9 mouse cellular contexts compared by ENCODE assay signal in the genomic region with DNA sequence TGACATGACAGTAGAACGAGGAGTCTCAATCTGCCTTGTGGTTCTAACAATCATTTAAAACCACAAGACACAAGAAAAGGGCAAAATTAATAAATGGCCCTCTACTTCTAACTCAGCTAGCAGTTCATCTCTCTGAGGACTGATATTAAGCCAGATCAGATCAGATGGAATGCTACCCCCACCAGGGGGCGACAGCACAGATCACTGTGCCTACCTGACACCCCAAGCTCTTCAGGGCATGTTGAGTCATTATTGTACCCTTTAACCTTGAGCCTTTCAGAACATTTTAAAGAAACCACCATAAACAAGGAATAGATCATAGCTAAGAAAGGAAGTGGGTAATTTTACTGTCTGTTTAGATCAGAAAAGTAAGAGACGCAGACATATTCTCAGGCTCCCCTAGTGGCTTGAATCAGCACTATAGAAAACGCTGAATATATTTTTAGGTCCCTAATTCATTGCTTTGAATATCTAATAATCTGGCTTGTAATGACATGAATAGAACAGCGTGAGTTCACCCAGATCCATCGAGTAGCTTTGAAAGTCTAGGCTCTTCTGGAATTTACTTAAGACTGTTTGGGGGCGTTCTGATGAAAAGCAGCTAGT.
A peak's percentile ranks its signal among the peaks of the same experiment; 100 is the strongest.
DNase-seq lines count a peak whose midpoint lies in the region; ATAC-seq and TF ChIP-seq lines count a peak whose summit lies in the region.
"Had no signal": no experiment of that assay in that cellular context is flagged by ENCODE, and none has a peak within 500 bp of the region (broad histone marks: within the 10 kb centered on the region; RNA-seq: fewer than 3 reads in every experiment).

No protein-coding gene starts in this region.

- H3K4me3 ChIP-seq in testis, adult 2 months (ENCODE audit: control insufficient read depth, low read depth, low read length) = no peak overlapping the region
- H3K4me3 ChIP-seq in liver, postnatal 0 days (ENCODE audit: low read depth, low read length) = no peak overlapping the region
- no peak overlapping the region for H3K4me3 ChIP-seq in stomach, postnatal 0 days (ENCODE audit: low read depth, low read length)
- H3K4me3 ChIP-seq: neural tube, embryonic 13.5 days had no signal

- WGBS in liver, postnatal 0 days (ENCODE audit: insufficient replicate concordance) = 77% methylated on average over 7 of the region's 7 CpGs
- WGBS in stomach, postnatal 0 days = 80% methylated on average over 7 of the region's 7 CpGs

- H3K4me2 ChIP-seq in liver, postnatal 0 days (ENCODE audit: low read depth, low read length) = no peak overlapping the region
- no peak overlapping the region for H3K4me2 ChIP-seq in stomach, postnatal 0 days (replicated peaks; ENCODE audit: low read depth)
- H3K4me2 ChIP-seq: neural tube, embryonic 13.5 days had no signal

- no peak for TF ChIP-seq POLR2A in testis, adult 2 months (IDR thresholded peaks at IDR 0.05; ENCODE audit: control insufficient read depth, low read depth, low read length)

- ATAC-seq in liver, postnatal 0 days = no peak
- no peak for ATAC-seq in stomach, postnatal 0 days (ENCODE audit: low FRiP score, low TSS enrichment)

- H3K9ac ChIP-seq in liver, postnatal 0 days (replicated peaks) = no peak overlapping the region
- no peak overlapping the region for H3K9ac ChIP-seq in stomach, postnatal 0 days (ENCODE audit: low read length)
- H3K9ac ChIP-seq: neural tube, embryonic 13.5 days had no signal

- DNase-seq in gastrocnemius, postnatal 10 days = peak; percentile 38
- DNase-seq in gastrocnemius, postnatal 14 days = no peak
- DNase-seq in testis, postnatal 14 days (ENCODE audit: low spot score) = no peak
- peak; percentile 15 for DNase-seq in cerebellum, adult 9-11 months
- peak; percentile 51 for DNase-seq in liver, postnatal 0 days
- DNase-seq in stomach, postnatal 0 days (ENCODE audit: low spot score) = peak; percentile 22
- DNase-seq in urinary bladder, postnatal 10 days (ENCODE audit: low spot score) = no peak

- no peaks in the 10 kb centered on the region for H3K27me3 ChIP-seq in testis, adult 2 months (ENCODE audit: control insufficient read depth, insufficient read depth, low read length)
- H3K27me3 ChIP-seq in liver, postnatal 0 days (ENCODE audit: insufficient read depth, low read length) = no peaks in the 10 kb centered on the region
- no peaks in the 10 kb centered on the region for H3K27me3 ChIP-seq in stomach, postnatal 0 days (ENCODE audit: control insufficient read depth, insufficient read depth, low read length)
- H3K27me3 ChIP-seq: neural tube, embryonic 13.5 days had no signal

- no peaks in the 10 kb centered on the region for H3K36me3 ChIP-seq in testis, adult 2 months (ENCODE audit: control insufficient read depth, insufficient read depth, low read length)
- peaks cover 13% of the 10 kb centered on the region for H3K36me3 ChIP-seq in liver, postnatal 0 days (replicated peaks; ENCODE audit: insufficient read depth, low read length)
- H3K36me3 ChIP-seq in stomach, postnatal 0 days (ENCODE audit: control insufficient read depth, insufficient read depth, low read length) = peaks cover 12% of the 10 kb centered on the region

- no peaks in the 10 kb centered on the region for H3K4me1 ChIP-seq in testis, adult 2 months (ENCODE audit: control insufficient read depth, insufficient read depth, low read length)
- no peaks in the 10 kb centered on the region for H3K4me1 ChIP-seq in liver, postnatal 0 days (ENCODE audit: insufficient read depth)
- no peaks in the 10 kb centered on the region for H3K4me1 ChIP-seq in stomach, postnatal 0 days (replicated peaks; ENCODE audit: control insufficient read depth, insufficient read depth)

- TF ChIP-seq CTCF in testis, adult 2 months (IDR thresholded peaks at IDR 0.05; ENCODE audit: control insufficient read depth, insufficient read depth, insufficient replicate concordance, low read depth, low read length) = peak; percentile 33; the same call in 1 of the 2 replicates
- peak; percentile 66 for TF ChIP-seq CTCF in liver, postnatal 0 days (IDR thresholded peaks at IDR 0.05; ENCODE audit: low read depth)
- peak; percentile 70 for TF ChIP-seq CTCF in stomach, postnatal 0 days (IDR thresholded peaks at IDR 0.05; ENCODE audit: low read depth)

- H3K9me3 ChIP-seq in liver, postnatal 0 days (ENCODE audit: low read length) = no peaks in the 10 kb centered on the region
- H3K9me3 ChIP-seq in stomach, postnatal 0 days (ENCODE audit: control insufficient read depth, low read length) = no peaks in the 10 kb centered on the region
- H3K9me3 ChIP-seq: neural tube, embryonic 13.5 days had no signal

- no peak for TF ChIP-seq EP300 in liver, postnatal 0 days (IDR thresholded peaks at IDR 0.05; ENCODE audit: low read depth)
- no peak for TF ChIP-seq EP300 in stomach, postnatal 0 days (optimal IDR thresholded peaks at IDR 0.05)

- intact Hi-C loops in gastrocnemius, postnatal 14 days (cut with DNase I; ENCODE audit: low total_unique reads) = no loop called here

- H3K27ac ChIP-seq in testis, adult 2 months (ENCODE audit: control insufficient read depth, insufficient read depth, low read depth, low read length) = no peak overlapping the region
- no peak overlapping the region for H3K27ac ChIP-seq in liver, postnatal 0 days (ENCODE audit: low read depth)
- H3K27ac ChIP-seq in stomach, postnatal 0 days (replicated peaks) = no peak overlapping the region
- H3K27ac ChIP-seq: neural tube, embryonic 13.5 days had no signal

Comparison
In these comparisons a context has a peak if more than half of its experiments do, and no peak if none do; other contexts are left out.
1. DNase-seq: peak in gastrocnemius, postnatal 10 days (single experiment), cerebellum, adult 9-11 months (single experiment), liver, postnatal 0 days (single experiment) and stomach, postnatal 0 days (single experiment); none in gastrocnemius, postnatal 14 days (single experiment), testis, postnatal 14 days (single experiment) and urinary bladder, postnatal 10 days (single experiment).
2. Peak in every context shown above with its lines, with median percentiles within 50 percentile points of each other: CTCF ChIP-seq.